Mouse (Mus musculus): ENCODE measurements around the gene Wdr11.

The Wdr11 gene

GRCm38 (mm10) chr7:129591371-129592131 lies at the start of gene Wdr11:
Gene Wdr11 (plus strand): TSS chr7:129591863.
- DNase-seq (ENCODE audit: low read depth) = peak; percentile 84

GRCm38 (mm10) chr7:129567541-129567940 lies 24.1 kb upstream of the Wdr11 start:
- no peak for DNase-seq (ENCODE audit: low read depth)

GRCm38 (mm10) chr7:129568338-129568737 lies 23.3 kb upstream of the Wdr11 start:
- DNase-seq (ENCODE audit: low read depth) = no peak

- no peak for DNase-seq (ENCODE audit: low read depth)
Observed at GRCm38 (mm10) chr7:129574471-129574870, 17.2 kb upstream of the Wdr11 start.

GRCm38 (mm10) chr7:129575110-129575784 lies 16.4 kb upstream of the Wdr11 start:
- DNase-seq (ENCODE audit: low read depth) = no peak

GRCm38 (mm10) chr7:129592132-129592745 lies 576 bp downstream of the Wdr11 start:
- no peak for DNase-seq (ENCODE audit: low read depth)

GRCm38 (mm10) chr7:129597186-129597585 lies 5.5 kb downstream of the Wdr11 start:
- DNase-seq (ENCODE audit: low read depth) = no peak

GRCm38 (mm10) chr7:129606291-129606690 lies 14.6 kb downstream of the Wdr11 start:
- DNase-seq (ENCODE audit: low read depth) = no peak

- no peak for DNase-seq (ENCODE audit: low read depth)
Observed at GRCm38 (mm10) chr7:129621141-129621540, 29.5 kb downstream of the Wdr11 start.

GRCm38 (mm10) chr7:129630351-129630750 lies 38.7 kb downstream of the Wdr11 start:
- no peak for DNase-seq (ENCODE audit: low read depth)

- no peak for DNase-seq (ENCODE audit: low read depth)
Observed at GRCm38 (mm10) chr7:129631453-129631852, 39.8 kb downstream of the Wdr11 start.

GRCm38 (mm10) chr7:129635898-129636640 lies 44.4 kb downstream of the Wdr11 start:
- DNase-seq (ENCODE audit: low read depth) = no peak

GRCm38 (mm10) chr7:129636992-129637391 lies 45.3 kb downstream of the Wdr11 start:
- DNase-seq (ENCODE audit: low read depth) = no peak

- DNase-seq (ENCODE audit: low read depth) = no peak
Observed at GRCm38 (mm10) chr7:129637906-129638475, 46.3 kb downstream of the Wdr11 start.

GRCm38 (mm10) chr7:129639006-129639405 lies 47.3 kb downstream of the Wdr11 start:
- DNase-seq (ENCODE audit: low read depth) = no peak

- no peak for DNase-seq (ENCODE audit: low read depth)
Observed at GRCm38 (mm10) chr7:129639833-129640232, 48.2 kb downstream of the Wdr11 start.

GRCm38 (mm10) chr7:129643290-129643689 lies 51.6 kb downstream of the Wdr11 start:
- DNase-seq (ENCODE audit: low read depth) = no peak

- peak; percentile 6 for DNase-seq (ENCODE audit: low read depth)
Observed at GRCm38 (mm10) chr7:129647798-129648197, 56.1 kb downstream of the Wdr11 start.

- DNase-seq (ENCODE audit: low read depth) = peak; percentile 78
Observed at GRCm38 (mm10) chr7:129648938-129649337, 57.3 kb downstream of the Wdr11 start.

- no peak for DNase-seq (ENCODE audit: low read depth)
Observed at GRCm38 (mm10) chr7:129650717-129651116, 59.1 kb downstream of the Wdr11 start.

GRCm38 (mm10) chr7:129651781-129652180 lies 60.1 kb downstream of the Wdr11 start:
- DNase-seq (ENCODE audit: low read depth) = no peak

GRCm38 (mm10) chr7:129652901-129653460 lies 61.3 kb downstream of the Wdr11 start:
- no peak for DNase-seq (ENCODE audit: low read depth)
